Mouse (Mus musculus): Measurements from ENCODE around the gene Sergef.

Sergef gene

DNA sequence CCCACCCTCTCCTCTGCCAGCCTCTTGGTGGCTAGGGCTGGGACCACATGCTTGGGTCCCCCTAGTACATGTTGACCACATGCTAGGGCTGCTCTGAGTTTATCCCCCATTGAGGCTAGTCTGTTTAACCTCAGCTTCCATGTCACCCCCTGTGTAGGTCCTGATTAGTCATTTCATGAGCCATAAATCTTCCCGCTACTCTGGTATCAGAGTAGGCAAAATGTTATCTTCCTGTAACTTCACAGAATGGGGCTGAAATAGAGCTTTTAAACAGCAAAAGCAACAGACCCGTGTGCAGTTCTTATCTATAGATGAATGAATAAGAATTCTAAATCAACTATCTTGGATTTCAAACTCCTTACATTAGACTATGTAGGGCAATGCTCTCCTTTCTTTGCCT is 138.1 kb downstream of the Sergef start:
- no peak for DNase-seq (ENCODE audit: low read depth)

DNA sequence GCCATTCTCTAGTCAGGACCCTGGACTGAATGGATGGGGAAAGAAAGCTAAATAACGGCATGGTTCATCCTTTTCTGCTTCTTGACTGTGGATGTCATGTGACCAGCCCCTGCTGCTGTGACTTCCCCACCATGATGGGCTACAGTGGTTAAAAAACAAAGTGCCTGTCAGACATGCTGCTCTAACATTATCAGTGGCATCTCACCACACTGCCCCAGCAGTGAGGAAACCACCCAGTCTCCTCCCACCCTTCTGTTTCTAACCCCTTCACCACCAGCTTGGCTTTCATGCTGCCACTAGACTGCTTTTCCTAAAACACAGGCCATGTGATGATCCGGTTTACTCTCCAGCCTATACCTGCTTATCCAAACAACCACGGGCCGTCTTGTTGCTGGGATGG is 140.0 kb downstream of the Sergef start:
- no peak for DNase-seq (ENCODE audit: low read depth)

- DNase-seq (ENCODE audit: low read depth), result no peak
These were observed 147.4 kb downstream of the Sergef start for GRCm38 (mm10) chr7:46492134-46492678.

GRCm38 (mm10) chr7:46487354-46487753 is 152.3 kb downstream of the Sergef start:
- no peak for DNase-seq (ENCODE audit: low read depth)

GRCm38 (mm10) chr7:46486761-46487160 is 152.8 kb downstream of the Sergef start:
- no peak for DNase-seq (ENCODE audit: low read depth)

DNA sequence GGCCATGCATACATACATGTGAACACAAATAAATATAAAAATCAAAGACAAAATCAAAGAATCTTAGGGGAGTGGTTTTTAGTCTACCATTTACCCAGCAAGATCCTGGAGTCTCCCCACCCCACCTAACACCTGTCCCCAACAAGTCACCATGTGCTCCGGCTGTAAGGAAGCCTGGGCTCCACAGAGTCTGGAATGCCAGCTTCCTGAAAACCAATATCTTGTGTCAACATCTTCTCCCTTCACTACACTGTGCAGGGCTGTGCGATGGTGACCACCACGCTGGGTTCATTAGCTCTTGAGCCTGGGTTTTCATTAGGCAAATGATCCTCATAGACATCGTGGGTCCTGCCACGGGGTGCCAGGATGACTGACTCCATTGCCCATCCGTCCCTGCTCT is 155.4 kb downstream of the Sergef start:
- DNase-seq (ENCODE audit: low read depth), result no peak

DNA sequence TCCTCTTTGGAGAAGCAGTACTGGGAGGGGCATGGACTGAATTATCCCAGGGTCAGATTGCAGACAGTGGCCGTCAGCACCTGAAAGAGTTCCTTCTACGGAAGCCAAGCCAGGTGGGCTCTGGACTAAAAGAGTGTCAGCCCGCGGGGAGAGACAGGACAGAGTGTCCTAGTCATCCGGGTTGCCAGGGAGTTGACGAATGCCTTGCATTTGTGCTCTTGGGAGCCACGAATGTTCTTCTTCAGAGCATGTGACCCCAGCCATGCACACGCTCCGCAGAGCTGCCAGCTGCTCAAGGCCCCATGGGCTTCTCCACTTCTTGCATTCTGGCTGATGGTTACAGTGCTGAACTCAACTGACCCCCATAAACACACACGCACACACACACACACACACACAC is 156.6 kb downstream of the Sergef start:
- no peak for DNase-seq (ENCODE audit: low read depth)

DNA sequence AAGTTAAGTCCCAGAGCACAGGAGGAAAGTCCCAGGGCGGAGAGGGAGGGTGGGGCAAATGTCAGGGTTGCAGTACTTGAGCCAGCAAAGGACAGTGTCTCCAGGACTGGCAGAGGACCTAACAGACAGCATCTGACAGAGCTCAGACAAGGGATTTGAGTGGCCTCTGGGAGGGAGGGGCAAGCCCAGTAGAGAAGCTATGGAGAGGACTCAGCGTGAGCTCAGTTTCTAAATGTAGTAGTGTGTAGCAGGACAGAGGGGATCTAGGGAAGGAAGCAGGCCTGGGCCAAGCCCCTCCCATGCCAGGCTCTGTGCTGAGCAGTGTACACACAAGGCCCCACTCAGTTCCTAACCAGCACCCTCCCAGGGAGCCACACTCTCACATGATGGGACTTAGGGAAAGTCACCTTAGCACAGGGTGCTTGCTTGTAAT is 157.5 kb downstream of the Sergef start:
- DNase-seq (ENCODE audit: low read depth), result no peak

GRCm38 (mm10) chr7:46479793-46480192 is 159.8 kb downstream of the Sergef start:
- DNase-seq (ENCODE audit: low read depth), result peak; percentile 6

GRCm38 (mm10) chr7:46477456-46477855 is 162.2 kb downstream of the Sergef start:
- DNase-seq (ENCODE audit: low read depth), result no peak

DNA sequence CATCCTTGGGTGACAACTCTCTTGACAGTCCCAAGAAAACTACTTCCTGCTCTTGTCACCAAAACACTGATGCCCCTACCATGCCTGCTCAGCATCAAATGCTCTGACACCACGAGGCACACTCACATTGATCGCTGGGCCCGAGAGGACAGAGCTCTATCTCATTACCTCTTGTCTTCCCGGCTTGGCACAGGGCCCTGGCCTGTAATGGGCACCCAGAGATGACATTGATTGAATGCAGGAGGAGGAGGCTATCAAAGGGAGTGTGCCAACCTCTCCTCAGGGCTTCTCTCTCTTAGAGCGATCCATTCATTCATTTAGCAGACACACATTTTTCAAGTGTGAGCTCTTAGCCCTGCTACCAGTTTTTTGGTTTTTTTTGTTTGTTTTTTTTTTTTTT is 164.1 kb downstream of the Sergef start:
- DNase-seq (ENCODE audit: low read depth), result no peak

DNA sequence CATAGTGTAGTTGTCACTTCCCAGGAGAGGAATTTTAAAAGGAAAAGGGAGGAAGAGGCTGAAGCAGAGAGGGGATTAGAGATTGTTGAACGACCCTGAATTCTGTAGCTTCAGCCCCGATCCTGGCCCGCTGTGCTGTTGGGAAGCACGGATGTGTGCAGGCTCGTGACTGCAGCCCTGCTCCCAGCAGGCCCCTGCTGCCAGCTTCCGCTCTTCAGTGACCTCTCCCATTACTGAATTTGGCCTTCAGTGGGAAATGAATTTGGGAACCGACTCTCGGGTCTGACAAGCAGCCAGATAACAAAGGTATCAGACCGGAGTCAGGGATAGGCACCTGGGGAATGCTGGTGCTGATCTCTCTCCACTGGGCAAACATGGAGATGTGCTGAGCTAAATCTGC is 166.5 kb downstream of the Sergef start:
- no peak for DNase-seq (ENCODE audit: low read depth)

DNA sequence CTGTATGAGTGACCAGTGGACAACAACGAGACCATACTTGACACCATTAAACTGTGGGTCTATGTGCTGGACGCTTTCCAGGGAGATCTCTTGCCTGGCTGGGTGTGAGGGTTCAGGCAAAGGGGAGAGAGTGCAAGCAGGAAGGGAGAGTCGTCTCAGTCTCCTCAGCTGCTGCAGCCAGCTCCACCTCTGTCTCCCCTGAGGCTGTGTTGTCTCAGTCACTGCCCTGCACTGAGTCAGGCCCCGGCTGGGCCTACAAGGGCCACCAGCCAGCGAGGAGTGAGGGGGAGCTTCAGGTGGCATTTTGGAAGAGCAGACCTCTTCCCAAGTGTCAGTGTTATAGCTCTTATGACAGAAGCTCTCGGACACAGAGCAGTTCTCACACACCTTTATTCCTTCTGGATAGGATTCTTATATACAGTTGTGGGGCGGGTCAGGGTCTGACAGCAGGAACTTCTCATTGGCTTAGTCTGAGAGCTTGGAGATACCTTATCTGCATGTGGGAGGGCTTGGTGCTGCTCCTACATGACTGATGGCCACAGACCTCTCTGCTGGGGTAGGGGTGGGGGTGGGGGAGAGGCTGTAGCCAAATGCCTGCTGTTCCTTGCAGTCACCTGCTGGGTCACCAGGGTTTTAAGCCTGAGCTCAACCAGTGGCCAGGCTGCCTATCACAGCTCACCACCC is 168.4 kb downstream of the Sergef start:
- DNase-seq (ENCODE audit: low read depth), result no peak

DNA sequence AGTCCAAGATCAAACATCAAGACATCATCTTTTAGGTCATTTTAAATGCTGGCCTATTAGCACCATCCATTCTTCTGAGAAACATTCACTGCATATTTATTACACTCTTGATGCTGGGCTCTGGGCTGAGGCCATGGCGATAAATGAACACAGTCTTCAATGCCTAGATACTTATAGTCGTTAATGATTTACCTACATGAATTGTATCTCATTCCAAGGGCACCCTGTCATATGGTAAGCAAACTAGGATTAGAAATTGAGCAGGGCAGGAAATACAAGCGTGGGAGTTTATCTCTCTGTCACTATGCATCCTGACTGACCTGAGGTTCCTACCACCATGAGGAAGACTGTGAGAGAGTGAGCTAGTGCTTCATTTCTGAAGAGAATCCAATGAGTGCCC is 170.1 kb downstream of the Sergef start:
- DNase-seq (ENCODE audit: low read depth), result no peak

DNA sequence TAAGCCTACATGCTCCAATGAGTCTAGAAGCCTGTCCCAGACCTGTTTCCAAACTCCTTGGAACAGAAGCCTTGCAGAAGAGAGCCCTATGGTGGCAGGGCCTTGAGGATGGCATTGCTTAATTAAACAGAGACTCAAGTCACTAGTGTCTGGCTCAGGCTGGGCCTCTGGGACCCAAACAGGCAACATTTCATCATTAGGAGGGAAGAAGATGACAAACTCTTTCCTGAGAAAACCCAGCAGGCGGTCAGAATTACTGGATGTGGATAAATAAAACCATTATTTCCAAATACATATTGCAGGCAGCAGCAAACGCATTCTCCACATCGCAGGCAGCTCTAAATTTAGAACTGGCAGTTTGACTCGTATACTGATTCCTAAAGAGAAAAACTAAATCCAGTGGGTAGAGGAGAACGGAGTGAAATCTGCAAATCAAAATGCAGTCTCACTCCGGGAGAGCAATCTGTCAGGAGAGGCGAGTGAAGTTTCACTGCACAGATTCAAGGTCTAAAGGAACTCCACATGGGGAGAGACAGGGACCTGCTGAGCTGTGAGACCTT is 173.1 kb downstream of the Sergef start:
- no peak for DNase-seq (ENCODE audit: low read depth)

DNA sequence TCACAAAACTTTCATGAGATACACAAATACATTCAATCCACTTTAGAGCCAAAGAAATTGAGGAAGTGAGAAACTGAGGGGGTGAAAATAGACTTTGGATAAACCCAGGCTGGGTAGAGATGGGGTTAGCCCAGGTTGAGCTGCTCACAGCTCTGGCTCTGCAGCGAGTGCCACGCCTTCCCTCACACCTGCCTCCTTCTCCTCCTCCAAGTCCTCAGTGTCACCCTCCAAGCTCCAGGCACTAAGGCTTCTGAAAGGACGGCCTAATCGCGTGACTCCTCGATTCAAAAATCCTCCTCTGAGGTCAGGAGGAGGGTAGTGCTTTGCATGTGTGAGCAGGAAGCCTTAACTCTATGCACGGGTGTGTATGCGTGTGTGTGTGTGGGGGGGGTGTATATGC is 176.5 kb downstream of the Sergef start:
- no peak for DNase-seq (ENCODE audit: low read depth)

DNA sequence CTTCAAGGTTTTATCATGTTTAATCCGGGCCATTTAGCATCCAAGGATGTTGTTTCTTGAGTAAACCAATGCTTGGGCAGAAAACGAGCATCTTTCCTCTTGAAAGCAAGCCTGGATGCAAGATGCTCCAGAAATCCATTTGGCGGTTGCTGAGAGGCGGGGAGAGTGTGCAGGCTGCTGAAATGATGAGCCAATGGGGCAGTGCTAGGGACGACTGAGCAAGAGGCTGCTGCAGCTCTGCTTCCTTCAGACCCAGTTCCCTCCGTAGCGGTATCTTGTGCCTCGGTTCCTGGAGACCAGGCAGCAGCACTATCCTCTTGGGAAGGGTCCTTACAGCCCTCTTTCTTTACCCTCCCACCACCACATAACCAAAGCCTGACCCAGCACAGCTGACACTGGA is 177.3 kb downstream of the Sergef start:
- no peak for DNase-seq (ENCODE audit: low read depth)

- no peak for DNase-seq (ENCODE audit: low read depth)
These were observed 179.9 kb downstream of the Sergef start for GRCm38 (mm10) chr7:46459605-46460245.

GRCm38 (mm10) chr7:46459200-46459599 is 180.4 kb downstream of the Sergef start:
- no peak for DNase-seq (ENCODE audit: low read depth)

DNA sequence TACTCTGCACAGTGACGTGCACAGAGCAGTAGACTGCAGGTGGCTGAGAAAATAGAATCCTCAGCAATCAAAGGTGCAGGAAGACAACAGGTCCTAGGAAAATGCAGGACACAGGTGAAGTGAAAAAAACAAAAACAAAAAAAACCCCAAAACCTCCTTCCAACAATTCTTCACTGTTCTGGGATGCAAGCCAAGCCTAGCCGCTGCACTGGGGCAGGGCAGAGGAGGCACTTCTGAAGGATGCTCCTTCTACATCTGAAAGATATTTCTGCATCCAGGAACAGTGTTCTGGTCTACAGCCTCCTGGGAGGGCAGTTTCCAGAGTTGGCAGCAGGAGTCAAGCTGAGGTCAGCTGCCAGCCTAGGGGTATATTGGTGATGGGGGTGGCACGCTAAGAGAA is 181.7 kb downstream of the Sergef start:
- DNase-seq (ENCODE audit: low read depth), result peak; percentile 8

- no peak for DNase-seq (ENCODE audit: low read depth)
These were observed 185.5 kb downstream of the Sergef start for GRCm38 (mm10) chr7:46453930-46454679.

GRCm38 (mm10) chr7:46448922-46449645 is 190.5 kb downstream of the Sergef start:
- peak; percentile 23 for DNase-seq (ENCODE audit: low read depth)

All from NIH3T3 (cell line).